Mouse (Mus musculus) stomach, embryonic 16.5 days (tissue): ENCODE results near the gene Manbal. TPM values are rescaled to one million over a fixed set of nuclear protein-coding genes. Genes with fewer than 3 reads are reported as not detected.

Experiments
- ATAC-seq: fragments of 200-750 bp; cut with Nextera tagmentation; 2 replicates; pipeline ENCODE4 v1.8.0; 2017; ENCODE audit warnings: moderate number of reproducible peaks, moderate TSS enrichment; ENCODE audit not compliant: insufficient read depth, low FRiP score
- H3K27ac ChIP-seq: fragments of 300-500 bp; sonication (generic); 2 replicates; pipeline ENCODE4 v1.5.1; 2014; ENCODE audit warnings: low read length
- H3K27me3 ChIP-seq: fragments of 300-500 bp; sonication (generic); 2 replicates; pipeline ENCODE4 v1.6.1; 2014; ENCODE audit warnings: low read length, control low read depth, mixed read lengths; ENCODE audit not compliant: control insufficient read depth, insufficient read depth
- H3K36me3 ChIP-seq: fragments of 300-500 bp; sonication (generic); 2 replicates; pipeline ENCODE4 v1.6.1; 2014; ENCODE audit warnings: low read length; ENCODE audit not compliant: control insufficient read depth, insufficient read depth
- H3K4me1 ChIP-seq: fragments of 300-500 bp; sonication (generic); 2 replicates; pipeline ENCODE4 v1.6.1; 2014; ENCODE audit warnings: low read length, control low read depth, mixed read lengths; ENCODE audit not compliant: control insufficient read depth, insufficient read depth
- H3K4me2 ChIP-seq: fragments of 300-500 bp; sonication (generic); 2 replicates; pipeline ENCODE4 v1.6.1; 2014; ENCODE audit warnings: low read depth, low read length, mixed read lengths
- H3K4me3 ChIP-seq: fragments of 300-500 bp; sonication (generic); replicated peaks from 2 replicates; pipeline ENCODE4 v1.5.1; 2014; ENCODE audit warnings: mild to moderate bottlenecking, low read length
- H3K9ac ChIP-seq: fragments of 300-500 bp; sonication (generic); 2 replicates; pipeline ENCODE4 v1.6.1; 2014; ENCODE audit warnings: low read length
- H3K9me3 ChIP-seq: fragments of 300-500 bp; sonication (generic); replicated peaks from 2 replicates; pipeline ENCODE4 v1.6.1; 2016; ENCODE audit warnings: low read length, control low read depth; ENCODE audit not compliant: control insufficient read depth
- WGBS: fragments of 180-500 bp; shearing (Covaris S2); extraction: QIAGEN DNeasy Blood & Tissue Kit; methylation state at CpG from one replicate; pipeline ENCODE4 v1.1.7; 2014; 5-methylcytosine and 5-hydroxymethylcytosine counted together
- polyA plus RNA-seq: library from polyadenylated mRNA; unstranded; fragments of >200 nt; fragmentation: Nextera tagmentation; extraction: Ambion mirVana; gene quantifications from 2 replicates; pipeline ENCODE4 v1.2.1, GENCODE M21; 2015

Gene Manbal
- polyA plus RNA-seq, 1 experiment from 2014 or later = 78.0 TPM

DNA sequence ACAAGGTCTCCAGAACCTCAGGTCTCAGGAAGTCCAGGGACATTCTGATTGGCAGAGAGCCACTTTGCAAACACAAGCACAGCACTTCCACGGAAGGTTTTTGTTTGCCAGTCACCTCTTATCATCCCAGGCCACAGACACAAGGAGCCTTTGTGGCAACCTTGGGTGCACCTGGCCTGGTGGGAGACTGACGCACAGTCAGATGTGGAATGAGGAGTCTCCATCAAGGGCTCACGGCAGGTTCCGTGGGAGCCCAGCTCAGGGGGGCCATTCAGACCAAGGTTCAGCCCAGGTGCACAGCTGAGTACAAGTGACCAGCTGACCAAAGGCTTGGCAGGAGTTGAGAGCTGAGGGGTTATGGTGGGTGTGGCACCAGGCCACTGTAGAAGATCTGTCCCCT, 30.0 kb downstream of the Manbal start:
- Histone ChIP-seq H3K27ac (peak overlapping the region; percentile 55; the same call in 1 of the 2 replicates), H3K4me2 (no peak overlapping the region), H3K9me3 (peaks cover 4% of the 10 kb centered on the region; the same call in 1 of the 2 replicates), H3K4me1 (peaks cover 29% of the 10 kb centered on the region), H3K36me3 (peaks cover 17% of the 10 kb centered on the region), H3K27me3 (no peaks in the 10 kb centered on the region), H3K4me3 (no peak overlapping the region), H3K9ac (no peak overlapping the region)
- WGBS = 63% methylated on average over 4 of the region's 4 CpGs
- peak; percentile 32; the same call in 1 of the 2 replicates for ATAC-seq

DNA sequence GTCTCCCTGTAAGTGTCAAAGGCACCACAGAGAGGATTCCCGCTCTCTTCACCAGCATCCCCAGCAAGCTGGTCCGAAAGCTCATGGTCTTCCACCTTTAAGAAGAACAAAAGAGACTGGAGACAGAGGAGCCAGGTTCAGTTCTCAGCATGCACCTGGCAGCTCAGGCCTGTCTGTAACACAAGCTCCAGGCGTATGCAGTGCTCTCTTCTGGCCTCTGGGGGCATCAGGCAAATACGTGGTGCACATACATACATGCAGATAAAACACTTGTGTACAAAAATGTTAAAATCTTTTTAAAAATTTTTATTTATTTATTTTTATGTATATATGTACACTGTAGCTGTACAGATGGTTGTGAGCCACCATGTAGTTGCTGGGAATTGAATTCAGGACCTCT, 31.1 kb downstream of the Manbal start:
- peaks cover 4% of the 10 kb centered on the region; the same call in 1 of the 2 replicates for H3K9me3 ChIP-seq
- no peaks in the 10 kb centered on the region for H3K27me3 ChIP-seq
- WGBS = 95% methylated on average over 4 of the region's 4 CpGs
- H3K4me2 ChIP-seq = no peak overlapping the region
- H3K36me3 ChIP-seq = peaks cover 17% of the 10 kb centered on the region
- no peak overlapping the region for H3K27ac ChIP-seq
- H3K9ac ChIP-seq = no peak overlapping the region
- no peak overlapping the region for H3K4me3 ChIP-seq
- H3K4me1 ChIP-seq = peaks cover 29% of the 10 kb centered on the region
- no peak for ATAC-seq

DNA sequence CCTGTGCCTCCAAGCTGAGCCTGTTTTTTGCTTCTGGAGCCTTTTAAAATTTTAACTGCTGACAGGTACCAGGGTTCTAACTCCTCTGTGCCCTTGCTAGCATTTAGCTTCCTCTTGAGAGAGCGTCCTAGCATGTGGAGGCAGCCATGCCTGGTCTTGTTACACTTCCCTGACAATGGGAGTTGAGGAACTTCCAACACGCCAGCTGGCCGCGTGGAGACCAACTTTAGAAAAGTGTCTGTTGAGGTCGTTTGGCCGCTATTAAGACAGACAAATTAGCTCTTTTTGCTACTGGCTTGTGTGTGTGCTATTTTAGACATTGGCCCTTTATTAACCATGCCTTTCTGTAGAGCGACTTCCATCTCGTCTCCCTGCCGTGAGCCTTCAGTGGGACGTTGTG, 32.4 kb downstream of the Manbal start:
- 75% methylated on average over 10 of the region's 10 CpGs for WGBS
- Histone ChIP-seq H3K4me1 (peaks cover 18% of the 10 kb centered on the region), H3K9me3 (peaks cover 4% of the 10 kb centered on the region; the same call in 1 of the 2 replicates), H3K36me3 (peaks cover 17% of the 10 kb centered on the region), H3K27ac (no peak overlapping the region; the same call in 1 of the 2 replicates), H3K9ac (no peak overlapping the region), H3K27me3 (no peaks in the 10 kb centered on the region), H3K4me3 (no peak overlapping the region), H3K4me2 (no peak overlapping the region)
- no peak for ATAC-seq

GRCm38 (mm10) chr2:157400491-157400890, 33.1 kb downstream of the Manbal start:
- Histone ChIP-seq H3K27ac (no peak overlapping the region), H3K27me3 (no peaks in the 10 kb centered on the region), H3K9ac (no peak overlapping the region), H3K4me2 (no peak overlapping the region), H3K4me1 (peaks cover 11% of the 10 kb centered on the region), H3K9me3 (peaks cover 4% of the 10 kb centered on the region; the same call in 1 of the 2 replicates), H3K36me3 (peaks cover 17% of the 10 kb centered on the region), H3K4me3 (no peak overlapping the region)
- WGBS = 89% methylated on average over 6 of the region's 6 CpGs
- ATAC-seq = no peak

GRCm38 (mm10) chr2:157401261-157401660, 33.9 kb downstream of the Manbal start:
- Histone ChIP-seq H3K27ac (no peak overlapping the region), H3K4me2 (no peak overlapping the region), H3K36me3 (peaks cover 17% of the 10 kb centered on the region), H3K27me3 (no peaks in the 10 kb centered on the region), H3K9me3 (peaks cover 4% of the 10 kb centered on the region; the same call in 1 of the 2 replicates), H3K9ac (no peak overlapping the region), H3K4me1 (0 out of 2 replicates have a peak, but pooled peaks cover 3% of the 10 kb centered on the region), H3K4me3 (no peak overlapping the region)
- no peak for ATAC-seq
- WGBS = 87% methylated on average over 2 of the region's 2 CpGs

DNA sequence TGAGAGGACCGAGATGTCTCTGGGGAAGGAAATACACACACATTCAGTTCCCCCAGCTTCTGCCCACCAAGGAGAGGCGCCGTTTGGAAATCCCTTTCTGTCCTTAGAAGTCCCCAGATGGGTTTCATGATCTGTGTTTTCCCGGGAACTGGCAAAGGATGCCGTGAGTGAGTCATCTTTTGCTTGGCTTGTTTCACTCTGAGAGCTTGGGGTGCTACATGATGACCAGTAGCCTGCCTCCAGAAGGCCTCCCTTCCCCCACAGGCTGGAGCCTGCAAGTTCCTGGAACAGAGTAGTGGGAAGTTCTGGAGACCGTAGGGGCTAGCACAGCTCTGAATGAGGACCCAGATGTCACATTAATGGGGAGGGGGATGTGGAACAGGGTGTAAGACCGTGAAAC, 40.2 kb downstream of the Manbal start:
- H3K9me3 ChIP-seq = no peaks in the 10 kb centered on the region
- no peak overlapping the region for H3K4me3 ChIP-seq
- H3K4me1 ChIP-seq = no peaks in the 10 kb centered on the region
- H3K9ac ChIP-seq = no peak overlapping the region
- no peaks in the 10 kb centered on the region for H3K36me3 ChIP-seq
- no peak overlapping the region for H3K27ac ChIP-seq
- ATAC-seq = no peak; the same call in 1 of the 2 replicates
- whole genome bisulfite sequencing = 75% methylated on average over 7 of the region's 7 CpGs
- no peaks in the 10 kb centered on the region for H3K27me3 ChIP-seq
- H3K4me2 ChIP-seq = no peak overlapping the region

DNA sequence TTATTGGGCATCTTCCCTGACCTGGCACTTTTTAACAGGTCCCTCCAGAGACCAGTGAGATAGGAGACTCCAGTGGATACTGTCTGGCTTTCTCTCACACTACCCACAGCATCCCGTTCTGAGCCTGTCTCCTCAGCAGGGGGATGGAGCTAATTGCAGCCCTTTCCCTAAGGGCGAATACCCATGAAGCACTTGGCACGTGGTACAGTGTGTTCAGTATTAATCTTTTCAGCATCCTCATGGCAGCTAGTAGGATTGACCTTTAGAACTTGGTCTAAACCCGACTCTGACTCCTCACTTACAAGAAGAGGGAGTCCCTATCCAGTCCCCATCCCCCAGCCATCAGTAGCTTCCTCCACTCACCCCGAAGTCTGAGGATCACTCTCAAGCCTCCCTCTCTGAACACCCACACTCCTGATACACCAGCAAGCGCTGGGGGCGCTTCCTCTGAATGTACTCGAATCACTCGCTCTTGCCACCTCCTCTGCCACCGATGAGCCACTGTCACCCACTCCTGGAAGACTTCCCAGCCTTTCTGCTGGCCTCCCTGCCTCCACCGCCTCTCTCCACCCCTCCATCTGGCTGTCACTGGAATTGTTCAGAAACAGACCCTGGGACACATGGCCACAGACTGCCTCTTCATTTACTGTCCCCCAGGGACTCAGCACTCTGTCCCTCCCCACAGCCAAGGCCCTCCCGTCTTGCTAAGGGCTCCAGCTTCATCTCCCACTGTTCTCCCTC, 42.6 kb downstream of the Manbal start:
- Histone ChIP-seq H3K4me3 (no peak overlapping the region), H3K9ac (no peak overlapping the region), H3K27ac (no peak overlapping the region), H3K9me3 (no peaks in the 10 kb centered on the region), H3K4me2 (no peak overlapping the region), H3K27me3 (no peaks in the 10 kb centered on the region), H3K36me3 (no peaks in the 10 kb centered on the region), H3K4me1 (no peaks in the 10 kb centered on the region)
- ATAC-seq = no peak
- WGBS = 74% methylated on average over 12 of the region's 12 CpGs

DNA sequence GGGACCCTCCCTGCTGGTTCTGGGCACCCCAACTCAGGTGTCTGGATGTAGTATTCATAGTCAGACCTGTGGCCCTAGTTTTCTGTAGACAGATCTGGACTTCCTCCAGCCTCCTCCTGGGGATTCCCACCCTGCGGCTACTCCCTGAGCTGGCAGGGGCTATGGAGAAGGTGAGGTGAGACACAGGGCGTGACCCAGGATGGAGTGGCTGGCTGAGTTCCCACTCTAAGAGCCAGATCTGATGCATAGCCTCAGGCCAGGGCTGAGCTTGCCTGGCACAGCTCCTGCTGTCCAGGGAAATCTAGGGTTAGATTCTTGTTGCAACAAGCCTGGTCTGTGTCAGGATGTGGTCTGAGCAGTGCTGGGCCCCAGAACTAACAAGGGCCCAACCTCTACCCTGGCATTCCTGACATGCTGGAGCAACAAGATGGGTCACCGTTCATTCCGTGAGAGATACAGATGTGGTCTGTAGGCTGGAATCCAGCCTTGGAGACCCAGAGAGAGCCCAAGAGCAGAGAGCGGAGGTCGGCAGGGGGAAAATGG, 43.8 kb downstream of the Manbal start:
- H3K9ac ChIP-seq = no peak overlapping the region
- ATAC-seq = no peak; the same call in 1 of the 2 replicates
- no peaks in the 10 kb centered on the region for H3K27me3 ChIP-seq
- H3K36me3 ChIP-seq = no peaks in the 10 kb centered on the region
- 75% methylated on average over 6 of the region's 6 CpGs for WGBS
- H3K4me3 ChIP-seq = no peak overlapping the region
- H3K27ac ChIP-seq = peak overlapping the region; percentile 14; the same call in 1 of the 2 replicates
- no peaks in the 10 kb centered on the region for H3K4me1 ChIP-seq
- no peaks in the 10 kb centered on the region for H3K9me3 ChIP-seq
- H3K4me2 ChIP-seq = no peak overlapping the region

- no peaks in the 10 kb centered on the region; the same call in 1 of the 2 replicates for H3K4me1 ChIP-seq
- no peak overlapping the region for H3K9ac ChIP-seq
- H3K4me3 ChIP-seq = no peak overlapping the region
- no peak for ATAC-seq
- no peak overlapping the region for H3K4me2 ChIP-seq
- 43% methylated on average over 7 of the region's 7 CpGs for WGBS
- H3K36me3 ChIP-seq = no peaks in the 10 kb centered on the region
- H3K27me3 ChIP-seq = no peaks in the 10 kb centered on the region
- H3K9me3 ChIP-seq = no peaks in the 10 kb centered on the region
- no peak overlapping the region for H3K27ac ChIP-seq
These were observed 45.1 kb downstream of the Manbal start for GRCm38 (mm10) chr2:157412497-157412896.
